Mouse (Mus musculus) G1E (cell line): ENCODE measurements around the gene Chd9. TPM values are rescaled to one million over a fixed set of nuclear protein-coding genes. Genes with fewer than 3 reads are reported as not detected.

Experiments used
- ATAC-seq: 2 replicates; pipeline ENCODE4 v1.8.0; 2016; ENCODE audit warnings: mild to moderate bottlenecking; ENCODE audit not compliant: insufficient number of reproducible peaks, poor library complexity, low FRiP score, severe bottlenecking; ENCODE audit errors: extremely low read depth
- DNase-seq: peaks from one replicate; pipeline ENCODE4 v3.0.0; 2012; ENCODE audit warnings: low spot score
- H3K27me3 ChIP-seq: 2 replicates; pipeline ENCODE4 v1.6.1; 2012; ENCODE audit warnings: mild to moderate bottlenecking, low read length, inconsistent platforms; ENCODE audit not compliant: insufficient read depth
- H3K36me3 ChIP-seq: replicated peaks from 2 replicates; pipeline ENCODE3; 2012; ENCODE audit warnings: mild to moderate bottlenecking, inconsistent platforms
- H3K4me1 ChIP-seq: 2 replicates; pipeline ENCODE4 v1.6.1; 2012; ENCODE audit warnings: low read depth, low read length, inconsistent platforms, mixed read lengths; ENCODE audit not compliant: insufficient read depth
- H3K4me3 ChIP-seq: 2 replicates; pipeline ENCODE4 v1.5.1; 2012; ENCODE audit warnings: low read depth, mild to moderate bottlenecking, inconsistent platforms, low read length, moderate library complexity, mixed read lengths
- H3K9me3 ChIP-seq: replicated peaks from 2 replicates; pipeline ENCODE4 v1.6.1; 2012; ENCODE audit warnings: inconsistent platforms
- CTCF ChIP-seq: IDR thresholded peaks from 2 replicates; pipeline ENCODE4 v1.5.1; 2012; ENCODE audit warnings: low read depth, low read length, inconsistent platforms, mixed read lengths
- GATA1 ChIP-seq: IDR thresholded peaks from 2 replicates; pipeline ENCODE4 v1.6.1; 2012; ENCODE audit warnings: borderline replicate concordance, low read length, inconsistent platforms, mixed read lengths
- GATA2 ChIP-seq: IDR thresholded peaks from 2 replicates; pipeline ENCODE4 v1.6.1; 2012; ENCODE audit warnings: low read depth, low read length, inconsistent platforms, borderline replicate concordance
- POLR2AphosphoS5 ChIP-seq: IDR thresholded peaks from 2 replicates; pipeline ENCODE4 v1.6.1; 2012; ENCODE audit warnings: low read depth, low read length, inconsistent platforms; ENCODE audit not compliant: insufficient replicate concordance
- TAL1 ChIP-seq: conservative IDR thresholded peaks from 2 replicates; pipeline ENCODE4 v1.6.1; 2012; ENCODE audit warnings: low read depth, low read length, inconsistent platforms, mixed read lengths
- polyA plus RNA-seq: library from polyadenylated mRNA; stranded (reverse); fragments of >175 nt; gene quantifications from 2 replicates; pipeline ENCODE4 v1.2.3, GENCODE M21; 2012
- total RNA-seq, 2 experiments: library from RNA; stranded (forward) in 1 of 2; stranded (reverse) in 1 of 2; fragments of 200-1000 nt in 1 of 2; fragments of >200 nt in 1 of 2; fragmentation: Nextera tagmentation in 1 of 2; gene quantifications; 2 replicates each; pipeline ENCODE4 v1.2.3; 2014 to 2017

Gene Chd9
- total and polyA plus RNA-seq, 3 experiments = 2.0 to 85.3 (median 26.9) TPM

DNA sequence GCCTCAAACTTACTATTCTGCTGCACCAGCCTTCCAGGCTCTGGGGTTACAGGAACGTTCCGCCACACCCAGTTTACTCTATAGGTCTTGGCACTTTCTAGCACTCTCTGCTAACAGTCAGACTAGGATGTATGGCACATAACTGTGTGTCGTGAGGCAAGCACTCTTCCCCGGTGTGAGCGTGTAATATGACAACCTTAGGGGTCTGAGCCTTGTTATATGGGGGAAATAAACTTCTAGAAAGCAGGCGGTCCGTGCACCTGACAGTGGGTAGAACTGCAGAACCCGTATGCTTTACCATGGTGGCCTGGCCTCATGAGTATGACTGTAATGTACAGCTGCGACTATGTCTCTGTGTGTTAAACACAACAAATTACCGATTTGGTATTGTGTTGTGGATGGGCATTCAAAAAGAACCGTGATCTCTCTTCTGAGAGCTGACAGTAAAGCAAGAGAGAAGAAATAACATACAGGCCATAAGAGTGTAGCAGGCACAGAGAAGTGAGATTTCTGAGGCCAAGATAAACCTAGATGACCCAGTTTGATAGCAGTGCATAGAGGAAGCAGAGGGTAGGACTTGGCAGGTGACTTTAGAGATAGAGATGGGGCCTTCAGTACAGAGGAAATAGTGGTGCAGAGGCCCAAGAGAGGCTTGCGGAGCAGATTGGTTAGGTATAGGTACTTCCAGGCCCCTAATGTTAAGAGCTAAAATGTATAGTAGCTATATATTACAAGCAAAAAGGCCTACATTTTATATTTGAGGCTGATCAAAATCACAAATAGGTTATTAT is 249.1 kb downstream of the Chd9 start:
- peak; percentile 14 for DNase-seq
- H3K36me3 ChIP-seq = peaks cover 71% of the 10 kb centered on the region
- H3K4me1 ChIP-seq = peaks cover 50% of the 10 kb centered on the region
- H3K4me3 ChIP-seq = no peak overlapping the region; the same call in 1 of the 2 replicates
- peak; percentile 92 for ATAC-seq
- no peaks in the 10 kb centered on the region for H3K27me3 ChIP-seq
- peak; percentile 65 for TF ChIP-seq TAL1
- TF ChIP-seq POLR2AphosphoS5 = no peak
- no peaks in the 10 kb centered on the region for H3K9me3 ChIP-seq

DNA sequence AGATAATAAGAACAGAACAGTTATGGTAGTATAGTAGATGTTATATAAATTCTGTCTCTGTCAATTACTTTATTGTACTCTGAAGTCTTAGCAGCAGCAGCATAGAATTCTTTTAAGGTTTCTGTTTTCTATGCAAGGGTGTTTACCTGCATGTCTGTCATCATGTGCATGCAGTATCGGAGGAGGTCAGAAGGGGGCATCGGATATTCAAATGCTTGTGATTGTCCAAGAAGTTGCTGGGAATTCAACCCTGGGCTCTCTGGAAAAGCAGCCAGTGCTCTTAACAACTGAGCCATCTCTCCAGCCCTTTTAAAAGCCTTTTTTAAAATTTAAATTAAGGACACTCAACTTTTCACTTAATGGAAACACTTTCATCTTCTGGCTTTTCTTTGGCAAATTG is 251.5 kb downstream of the Chd9 start:
- TF ChIP-seq TAL1 (no peak), GATA1 (no peak), POLR2AphosphoS5 (no peak), CTCF (no peak), GATA2 (no peak)
- ATAC-seq (no peak), DNase-seq (no peak)
- Histone ChIP-seq H3K9me3 (no peaks in the 10 kb centered on the region), H3K27me3 (no peaks in the 10 kb centered on the region), H3K4me3 (no peak overlapping the region), H3K4me1 (peaks cover 48% of the 10 kb centered on the region), H3K36me3 (peaks cover 68% of the 10 kb centered on the region)

DNA sequence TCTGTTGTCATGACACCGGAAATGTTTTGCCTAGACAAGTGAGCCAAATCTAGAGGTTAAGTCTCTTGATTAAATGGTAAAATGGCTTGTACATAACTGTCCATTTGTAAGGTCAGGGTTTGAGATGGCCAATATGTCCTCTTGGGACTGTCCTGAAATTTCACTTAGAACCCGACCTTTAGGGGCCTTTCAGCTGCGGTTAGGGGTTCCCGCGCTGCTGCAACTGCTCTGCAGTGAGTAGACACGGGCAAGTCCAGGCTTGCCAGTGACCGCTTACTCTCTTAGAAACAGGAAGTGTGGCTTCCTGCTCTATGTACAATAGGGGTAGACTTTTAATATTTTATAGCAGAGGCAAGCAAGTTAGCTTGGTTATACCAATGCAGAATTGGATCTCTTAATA is 253.8 kb downstream of the Chd9 start:
- ATAC-seq = no peak
- Histone ChIP-seq H3K36me3 (peaks cover 76% of the 10 kb centered on the region), H3K27me3 (no peaks in the 10 kb centered on the region), H3K4me1 (peaks cover 38% of the 10 kb centered on the region), H3K4me3 (no peak overlapping the region), H3K9me3 (no peaks in the 10 kb centered on the region)
- TF ChIP-seq GATA2 (no peak), GATA1 (no peak), POLR2AphosphoS5 (no peak), CTCF (no peak), TAL1 (no peak)
- DNase-seq = no peak

DNA sequence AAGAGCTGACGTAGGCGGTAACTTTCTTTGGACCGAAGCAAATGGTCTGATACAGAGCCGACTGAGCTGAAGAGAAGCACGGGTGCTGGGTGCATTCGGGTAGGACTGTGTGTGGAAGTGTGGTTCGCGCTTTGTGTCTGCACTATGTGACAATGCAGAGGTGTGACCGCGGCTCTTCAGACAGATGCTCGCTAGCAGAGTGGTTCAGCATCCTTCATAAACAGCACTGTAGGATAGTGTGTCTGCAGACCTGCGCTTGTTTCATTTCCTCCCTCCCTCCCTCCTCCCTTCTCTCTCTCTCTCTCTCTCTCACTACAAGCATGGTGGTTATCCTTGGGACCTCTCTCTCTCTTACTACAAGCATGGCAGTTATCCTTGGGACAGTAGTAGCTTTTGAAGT is 254.3 kb downstream of the Chd9 start:
- H3K27me3 ChIP-seq = no peaks in the 10 kb centered on the region
- TF ChIP-seq GATA1 = no peak
- TF ChIP-seq CTCF = no peak
- TF ChIP-seq GATA2 = no peak
- TF ChIP-seq POLR2AphosphoS5 = no peak
- no peak for TF ChIP-seq TAL1
- ATAC-seq (no peak), DNase-seq (no peak)
- H3K9me3 ChIP-seq = no peaks in the 10 kb centered on the region
- H3K4me1 ChIP-seq = peaks cover 34% of the 10 kb centered on the region
- H3K36me3 ChIP-seq = peaks cover 81% of the 10 kb centered on the region
- H3K4me3 ChIP-seq = no peak overlapping the region

DNA sequence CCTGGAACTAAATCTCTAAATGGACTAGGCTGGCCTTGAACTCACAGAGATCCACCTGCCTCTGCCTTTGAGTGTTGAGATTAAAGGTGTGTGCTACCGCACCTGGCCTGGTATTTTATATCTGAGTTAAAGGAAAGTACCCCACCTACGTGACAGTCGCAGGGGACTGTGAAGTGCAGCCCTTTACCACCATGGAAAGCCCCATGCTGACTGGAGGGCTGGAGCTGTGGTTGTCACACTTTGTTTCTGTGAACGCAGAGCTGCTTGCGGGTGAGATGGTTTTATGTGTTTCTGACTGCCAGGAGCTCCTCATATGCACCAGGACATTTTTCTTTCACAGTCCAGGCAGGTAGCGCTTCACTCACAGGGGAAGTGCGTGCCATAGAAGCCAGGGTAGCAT is 260.3 kb downstream of the Chd9 start:
- DNase-seq (no peak), ATAC-seq (no peak)
- no peaks in the 10 kb centered on the region for H3K9me3 ChIP-seq
- no peak for TF ChIP-seq GATA2
- TF ChIP-seq CTCF = no peak
- no peak for TF ChIP-seq TAL1
- TF ChIP-seq POLR2AphosphoS5 = no peak
- no peak for TF ChIP-seq GATA1
- peaks cover 87% of the 10 kb centered on the region for H3K36me3 ChIP-seq
- no peak overlapping the region for H3K4me3 ChIP-seq
- no peaks in the 10 kb centered on the region for H3K27me3 ChIP-seq
- H3K4me1 ChIP-seq = 0 out of 2 replicates have a peak, but pooled peaks cover 3% of the 10 kb centered on the region

DNA sequence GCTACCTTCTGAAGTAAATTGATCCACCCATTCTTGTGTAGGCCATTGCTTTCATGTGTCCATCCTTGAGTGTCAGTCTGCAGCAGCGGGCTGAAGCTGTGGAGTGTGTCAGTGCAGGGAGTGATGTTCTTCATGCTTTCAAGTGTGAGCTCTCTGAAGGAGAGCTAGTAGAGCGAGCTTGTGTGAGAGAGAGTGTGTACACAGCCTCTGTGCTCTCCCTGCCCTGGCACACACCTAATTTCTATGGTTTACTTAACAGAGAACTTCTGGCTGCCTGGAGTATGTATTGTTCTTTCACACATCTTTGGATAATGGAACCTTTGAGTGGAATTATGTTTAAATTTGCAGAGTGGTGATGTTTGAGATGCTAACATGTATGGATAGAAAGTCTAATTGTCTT is 261.4 kb downstream of the Chd9 start:
- Histone ChIP-seq H3K36me3 (peaks cover 84% of the 10 kb centered on the region), H3K9me3 (no peaks in the 10 kb centered on the region), H3K4me1 (0 out of 2 replicates have a peak, but pooled peaks cover 3% of the 10 kb centered on the region), H3K27me3 (no peaks in the 10 kb centered on the region), H3K4me3 (no peak overlapping the region)
- ATAC-seq = no peak
- TF ChIP-seq POLR2AphosphoS5 (no peak), GATA2 (no peak), GATA1 (no peak), CTCF (no peak), TAL1 (no peak)
- DNase-seq = no peak
